Mouse (Mus musculus) brain, embryonic 14.5 days (tissue): ENCODE data around the gene Odf3l2.

Source experiments
- CTCF ChIP-seq: fragments of 200-500 bp; IDR thresholded peaks from 2 replicates; pipeline ENCODE4 v1.5.1; 2012; ENCODE audit warnings: inconsistent platforms, mild to moderate bottlenecking, moderate library complexity, borderline replicate concordance; ENCODE audit not compliant: insufficient read depth, insufficient read length; ENCODE audit errors: extremely low read depth
- POLR2A ChIP-seq: fragments of 200-500 bp; IDR thresholded peaks from 2 replicates; pipeline ENCODE4 v1.6.1; 2012; ENCODE audit warnings: mild to moderate bottlenecking, inconsistent platforms, borderline replicate concordance; ENCODE audit not compliant: poor library complexity, insufficient read depth, insufficient read length, severe bottlenecking; ENCODE audit errors: extremely low read depth

DNA sequence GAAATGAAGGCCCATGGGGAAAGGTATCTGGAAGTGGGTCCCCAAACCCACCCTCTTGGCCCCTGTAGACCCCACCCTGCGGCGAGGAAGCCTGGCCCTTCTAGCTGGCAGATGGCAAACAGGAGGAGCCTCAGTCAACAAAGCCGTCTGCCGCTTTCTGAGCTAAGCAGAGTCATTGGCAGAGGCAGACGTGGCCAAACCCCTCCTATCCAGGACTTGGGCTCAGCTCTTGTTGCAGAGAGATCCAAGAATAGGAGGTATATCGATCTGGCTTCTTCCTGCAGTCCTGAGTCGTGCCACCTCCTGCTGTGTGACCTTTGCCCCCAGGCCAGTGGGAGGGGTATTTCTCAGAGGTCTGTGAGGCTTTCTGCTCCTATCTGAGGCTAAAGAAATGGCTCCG lies 29.7 kb downstream of the Odf3l2 start:
- no peak for TF ChIP-seq POLR2A
- TF ChIP-seq CTCF = no peak
